Mouse (Mus musculus) left cerebral cortex, adult 11 months (tissue): ENCODE measurements at regions not wholly inside any gene's neighbourhood (a gene's known extent, or its start where the extent isn't known, plus 50 kb on each side); places are given as distances from the start of the nearest gene placed in this dataset.

ENCODE experiments used
- DNase-seq: peaks from one replicate; pipeline ENCODE4 v3.0.0; 2022; ENCODE audit warnings: low spot score

GRCm38 (mm10) chr1:77190141-77190540 lies 324.7 kb downstream of the Epha4 start:
- no peak for DNase-seq

- DNase-seq, result no peak
Measured at GRCm38 (mm10) chr1:77201321-77201917, 313.5 kb downstream of the Epha4 start.

GRCm38 (mm10) chr1:77202948-77203347 lies 311.9 kb downstream of the Epha4 start:
- no peak for DNase-seq

GRCm38 (mm10) chr1:77206535-77206934 lies 308.4 kb downstream of the Epha4 start:
- DNase-seq, result no peak

- DNase-seq, result no peak
Measured at GRCm38 (mm10) chr1:77209395-77209794, 305.5 kb downstream of the Epha4 start.

GRCm38 (mm10) chr1:77213462-77214098 lies 301.3 kb downstream of the Epha4 start:
- no peak for DNase-seq

- no peak for DNase-seq
Measured at GRCm38 (mm10) chr1:77219488-77220321, 295.2 kb downstream of the Epha4 start.

GRCm38 (mm10) chr1:77220322-77220590 lies 294.6 kb downstream of the Epha4 start:
- no peak for DNase-seq

- DNase-seq, result no peak
Measured at GRCm38 (mm10) chr1:77220783-77221182, 294.1 kb downstream of the Epha4 start.

GRCm38 (mm10) chr1:77221900-77222299 lies 293.0 kb downstream of the Epha4 start:
- no peak for DNase-seq

GRCm38 (mm10) chr1:77226546-77226945 lies 288.3 kb downstream of the Epha4 start:
- no peak for DNase-seq

- no peak for DNase-seq
Measured at GRCm38 (mm10) chr1:77226991-77227515, 287.8 kb downstream of the Epha4 start.

- DNase-seq, result no peak
Measured at GRCm38 (mm10) chr1:77227800-77228199, 287.1 kb downstream of the Epha4 start.

GRCm38 (mm10) chr1:77229561-77229960 lies 285.3 kb downstream of the Epha4 start:
- no peak for DNase-seq

GRCm38 (mm10) chr1:77233010-77233409 lies 281.9 kb downstream of the Epha4 start:
- DNase-seq, result no peak

GRCm38 (mm10) chr1:77244642-77245041 lies 270.2 kb downstream of the Epha4 start:
- no peak for DNase-seq

GRCm38 (mm10) chr1:77246047-77246446 lies 268.8 kb downstream of the Epha4 start:
- DNase-seq, result no peak

GRCm38 (mm10) chr1:77254276-77254675 lies 260.6 kb downstream of the Epha4 start:
- DNase-seq, result no peak

GRCm38 (mm10) chr1:77256115-77256842 lies 258.6 kb downstream of the Epha4 start:
- no peak for DNase-seq

GRCm38 (mm10) chr1:77258730-77259310 lies 256.1 kb downstream of the Epha4 start:
- no peak for DNase-seq

GRCm38 (mm10) chr1:77259789-77260188 lies 255.1 kb downstream of the Epha4 start:
- no peak for DNase-seq

- no peak for DNase-seq
Measured at GRCm38 (mm10) chr1:77261678-77262077, 253.2 kb downstream of the Epha4 start.
